Mouse (Mus musculus) cerebellum, adult 11-12 months (tissue): Measurements from ENCODE around the gene Nacad.

ENCODE experiments used
- DNase-seq: peaks from one replicate; pipeline ENCODE4 v3.0.0; 2022

The Nacad gene

GRCm38 (mm10) chr11:6579361-6579760 lies 26.5 kb downstream of the Nacad start:
- no peak for DNase-seq

- DNase-seq = no peak
These were observed 29.7 kb downstream of the Nacad start for GRCm38 (mm10) chr11:6576151-6576550.

- DNase-seq = no peak
These were observed 36.5 kb downstream of the Nacad start for GRCm38 (mm10) chr11:6569410-6569777.

- no peak for DNase-seq
These were observed 37.1 kb downstream of the Nacad start for GRCm38 (mm10) chr11:6568584-6569409.

- DNase-seq = no peak
These were observed 37.9 kb downstream of the Nacad start for GRCm38 (mm10) chr11:6567951-6568350.

GRCm38 (mm10) chr11:6566496-6566895 lies 39.4 kb downstream of the Nacad start:
- no peak for DNase-seq

- no peak for DNase-seq
These were observed 42.7 kb downstream of the Nacad start for GRCm38 (mm10) chr11:6563201-6563600.

- no peak for DNase-seq
These were observed 43.5 kb downstream of the Nacad start for GRCm38 (mm10) chr11:6562359-6562758.

- DNase-seq = no peak
These were observed 44.4 kb downstream of the Nacad start for GRCm38 (mm10) chr11:6561474-6561873.

GRCm38 (mm10) chr11:6560655-6561360 lies 45.0 kb downstream of the Nacad start:
- DNase-seq = no peak

GRCm38 (mm10) chr11:6559996-6560395 lies 45.9 kb downstream of the Nacad start:
- DNase-seq = no peak

- DNase-seq = no peak
These were observed 47.6 kb downstream of the Nacad start for GRCm38 (mm10) chr11:6558234-6558633.

GRCm38 (mm10) chr11:6550201-6550600 lies 55.7 kb downstream of the Nacad start:
- DNase-seq = no peak

GRCm38 (mm10) chr11:6549770-6550169 lies 56.1 kb downstream of the Nacad start:
- no peak for DNase-seq
